Mouse (Mus musculus) right cerebral cortex, postnatal 14 days (tissue): ENCODE data around the gene Prkg1.

Experiments
- DNase-seq: peaks from one replicate; pipeline ENCODE4 v3.0.0; 2022

The Prkg1 gene

DNA sequence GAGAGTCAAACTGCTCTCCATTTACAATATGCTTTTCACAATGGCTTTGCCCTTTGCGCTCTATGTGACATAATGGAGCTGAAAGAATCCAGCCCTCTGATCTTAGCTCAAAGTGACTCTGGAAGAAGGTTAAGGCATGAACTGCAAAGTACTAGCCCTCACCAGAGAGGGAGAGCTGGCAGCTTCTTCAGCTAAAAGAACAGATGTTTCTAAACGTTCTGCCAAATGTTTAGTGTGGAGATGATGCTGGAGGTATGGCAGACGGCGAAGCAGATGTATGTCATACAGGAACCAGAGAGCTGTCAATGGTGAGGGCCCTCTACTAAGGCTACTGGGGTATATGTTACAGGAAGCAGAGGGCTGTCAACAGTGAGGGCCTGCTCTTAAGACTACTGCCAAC, 148.0 kb downstream of the Prkg1 start:
- no peak for DNase-seq

GRCm38 (mm10) chr19:31616159-31616558, 148.7 kb downstream of the Prkg1 start:
- DNase-seq: no peak

- DNase-seq: no peak
Measured at GRCm38 (mm10) chr19:31613146-31613545, 151.7 kb downstream of the Prkg1 start.

DNA sequence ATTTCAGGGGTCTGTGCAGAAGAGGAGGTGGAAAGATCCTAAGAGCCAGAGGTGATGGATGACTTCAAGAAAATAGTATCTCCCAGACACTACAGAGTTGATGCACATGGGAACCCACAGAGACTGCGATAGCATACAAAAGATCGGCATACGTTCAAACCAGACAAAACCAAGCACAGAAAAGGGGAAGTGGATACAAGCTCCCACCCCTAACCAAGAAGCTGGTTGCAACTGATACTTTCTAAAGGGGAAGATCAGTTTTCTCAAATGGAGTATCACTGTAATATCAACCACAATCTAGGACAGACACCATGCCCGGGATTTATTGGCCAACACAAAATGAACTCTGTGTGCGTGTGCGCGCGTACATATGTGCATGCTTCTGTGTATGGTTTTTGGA, 162.3 kb downstream of the Prkg1 start:
- no peak for DNase-seq

GRCm38 (mm10) chr19:31594011-31594410, 170.8 kb downstream of the Prkg1 start:
- no peak for DNase-seq

GRCm38 (mm10) chr19:31590701-31591100, 174.1 kb downstream of the Prkg1 start:
- no peak for DNase-seq

DNA sequence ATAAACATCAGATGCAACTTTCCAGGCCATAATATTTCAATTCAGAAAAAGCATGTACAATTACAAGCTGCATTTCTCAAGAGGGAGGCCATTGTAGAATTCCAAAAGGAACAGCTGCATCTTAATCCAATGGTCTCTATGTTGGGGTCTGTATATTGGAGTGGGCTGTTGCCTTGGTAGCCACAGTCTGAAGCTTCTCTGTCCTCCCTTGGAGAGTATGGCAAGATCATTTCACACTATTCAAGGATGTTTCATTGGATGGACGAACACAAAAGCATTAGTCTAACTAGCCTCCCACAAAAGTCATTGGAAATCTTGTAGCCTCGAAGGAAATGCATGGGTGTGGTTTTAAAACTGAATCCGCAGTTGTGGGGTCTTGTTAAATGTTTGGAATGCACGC, 187.7 kb downstream of the Prkg1 start:
- DNase-seq: no peak

DNA sequence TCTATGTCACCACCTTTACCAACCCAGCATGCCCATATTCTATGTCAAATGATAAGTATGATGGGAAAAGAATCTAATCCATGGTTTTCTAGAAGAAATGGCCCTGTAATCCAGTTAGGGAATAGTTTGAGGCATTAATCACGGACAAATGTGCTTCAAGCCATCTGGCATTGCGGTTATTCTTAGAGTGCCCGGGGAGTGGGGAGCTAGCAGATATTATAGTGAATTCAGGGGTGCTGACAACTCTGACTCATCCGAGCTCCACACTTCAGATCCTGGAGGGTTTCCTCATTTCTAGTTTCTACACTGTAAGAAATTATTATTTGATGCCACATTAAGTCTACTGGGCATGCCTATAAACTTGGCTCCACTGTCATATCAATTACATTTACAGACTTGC, 200.5 kb downstream of the Prkg1 start:
- DNase-seq: no peak

DNA sequence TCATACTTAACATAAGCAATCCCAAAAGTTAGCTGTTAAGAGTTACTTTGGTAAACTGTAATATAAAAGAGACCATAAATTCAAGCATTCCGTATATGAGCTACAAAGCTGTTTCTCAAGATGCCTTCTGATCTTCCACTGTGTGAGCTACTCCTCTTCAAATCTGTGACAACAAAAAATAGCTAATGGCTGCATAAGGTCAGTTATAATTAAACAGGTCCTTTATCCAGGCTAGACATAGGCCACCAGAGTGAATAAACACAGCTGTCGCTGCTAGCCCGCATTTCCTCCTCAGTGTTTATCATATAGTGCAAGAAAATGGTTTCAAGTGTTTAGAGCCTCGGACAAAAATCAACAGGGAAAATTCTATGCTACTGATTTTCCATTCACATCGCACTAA, 218.8 kb downstream of the Prkg1 start:
- DNase-seq: no peak

DNA sequence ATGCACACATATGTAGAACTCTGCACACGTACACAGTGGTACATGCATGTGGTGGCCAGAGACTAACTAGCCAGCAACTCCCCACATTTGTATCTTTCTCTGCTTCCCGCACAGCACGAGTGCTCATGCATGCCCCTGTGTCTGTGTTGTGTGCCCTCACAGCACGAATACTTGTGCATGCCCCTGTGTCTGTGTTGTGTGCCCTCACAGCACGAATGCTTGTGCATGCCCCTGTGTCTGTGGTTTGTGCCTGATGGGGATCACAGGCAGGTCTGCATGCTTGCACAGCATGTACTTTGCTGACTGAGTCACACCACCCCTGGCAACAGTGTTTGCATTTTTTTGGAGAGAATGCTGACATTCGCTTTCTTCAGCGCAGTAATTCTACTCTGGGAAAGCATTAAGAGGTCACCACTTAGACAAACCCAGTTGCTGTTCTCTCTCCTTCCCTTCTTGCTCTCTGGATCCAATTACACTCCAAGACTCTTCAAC, 233.5 kb downstream of the Prkg1 start:
- no peak for DNase-seq

DNA sequence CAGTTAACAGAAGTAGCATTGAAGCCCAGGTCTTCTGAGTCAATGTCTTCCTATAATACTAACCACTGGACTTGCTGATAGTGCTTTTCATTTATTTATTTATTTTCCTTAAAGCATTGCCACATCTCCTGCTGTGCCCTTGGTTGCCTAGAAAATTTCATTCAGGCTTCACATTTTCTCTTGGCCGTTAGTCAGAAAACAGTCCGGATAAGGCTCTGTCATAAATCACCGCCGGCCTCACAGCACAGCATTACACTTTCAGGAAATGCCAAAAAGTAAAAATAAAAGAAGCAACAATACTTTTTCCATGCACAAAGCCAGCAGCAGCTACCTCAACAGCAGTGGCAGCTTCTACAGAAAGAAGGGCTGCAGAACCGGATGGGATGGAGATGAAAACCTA, 234.2 kb downstream of the Prkg1 start:
- no peak for DNase-seq

DNA sequence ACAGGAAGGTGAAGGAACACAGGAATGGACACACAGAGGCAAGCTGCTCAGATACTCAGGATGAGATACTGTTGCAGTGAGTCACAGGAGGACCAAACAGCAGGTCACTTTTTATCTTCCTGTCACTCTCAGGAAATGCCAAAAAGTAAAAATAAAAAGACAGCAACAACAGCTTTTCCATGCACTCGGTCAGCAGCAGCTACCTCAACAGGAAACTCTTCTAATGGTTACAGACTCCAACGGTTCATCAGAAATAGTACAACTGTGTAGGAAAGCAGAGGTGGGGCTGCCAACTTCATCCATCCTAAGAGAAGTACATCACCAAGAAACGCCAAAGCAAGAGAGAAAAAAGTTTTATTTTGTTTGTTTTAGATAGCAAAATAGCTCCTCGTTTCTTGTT, 234.9 kb downstream of the Prkg1 start:
- no peak for DNase-seq

- no peak for DNase-seq
Measured at GRCm38 (mm10) chr19:31514490-31514889, 250.3 kb downstream of the Prkg1 start.

GRCm38 (mm10) chr19:31507831-31508230, 257.0 kb downstream of the Prkg1 start:
- no peak for DNase-seq

GRCm38 (mm10) chr19:31506296-31506695, 258.5 kb downstream of the Prkg1 start:
- no peak for DNase-seq

DNA sequence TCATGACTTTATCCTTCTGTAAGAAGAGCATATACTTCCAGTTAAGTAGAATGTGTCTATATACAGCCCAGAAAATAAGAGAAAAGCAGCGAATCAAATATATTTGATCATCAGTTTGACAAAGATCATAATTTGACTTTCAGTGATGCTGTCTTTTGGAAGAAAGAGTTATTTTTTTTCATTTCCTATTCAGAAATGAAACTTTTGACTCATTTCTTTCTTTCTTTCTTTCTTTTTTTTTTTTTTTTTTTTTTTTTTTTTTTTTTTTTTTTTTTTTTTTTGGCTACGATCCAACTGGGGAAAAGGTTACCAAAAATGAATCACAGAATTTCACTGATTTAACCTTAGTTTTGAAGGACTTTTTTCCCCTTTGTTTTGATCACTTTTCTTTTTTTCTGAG, 259.8 kb downstream of the Prkg1 start:
- DNase-seq: no peak

GRCm38 (mm10) chr19:31497386-31497785, 267.4 kb downstream of the Prkg1 start:
- DNase-seq: no peak

GRCm38 (mm10) chr19:31489606-31490005, 275.2 kb downstream of the Prkg1 start:
- DNase-seq: no peak

DNA sequence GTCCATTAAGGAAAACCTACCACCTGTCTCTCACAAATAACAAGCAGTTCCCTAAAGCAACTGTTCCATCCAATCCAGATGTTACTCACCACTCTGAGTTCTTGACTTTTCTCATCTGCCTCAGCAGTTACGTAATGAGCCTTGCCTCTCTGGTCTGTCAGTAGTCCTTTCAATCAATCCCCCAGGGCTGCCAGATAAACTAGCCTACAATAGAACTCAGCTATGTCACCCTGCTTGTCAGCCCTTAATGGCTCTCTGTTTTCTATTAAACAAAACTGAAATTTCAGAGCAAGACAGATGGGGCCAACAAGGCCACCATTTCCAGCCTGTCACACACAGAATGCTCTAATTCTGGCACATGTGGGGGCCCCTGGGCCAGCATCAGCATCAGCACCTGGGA, 293.1 kb downstream of the Prkg1 start:
- DNase-seq: no peak

GRCm38 (mm10) chr19:31460188-31460587, 304.6 kb downstream of the Prkg1 start:
- DNase-seq: no peak

DNA sequence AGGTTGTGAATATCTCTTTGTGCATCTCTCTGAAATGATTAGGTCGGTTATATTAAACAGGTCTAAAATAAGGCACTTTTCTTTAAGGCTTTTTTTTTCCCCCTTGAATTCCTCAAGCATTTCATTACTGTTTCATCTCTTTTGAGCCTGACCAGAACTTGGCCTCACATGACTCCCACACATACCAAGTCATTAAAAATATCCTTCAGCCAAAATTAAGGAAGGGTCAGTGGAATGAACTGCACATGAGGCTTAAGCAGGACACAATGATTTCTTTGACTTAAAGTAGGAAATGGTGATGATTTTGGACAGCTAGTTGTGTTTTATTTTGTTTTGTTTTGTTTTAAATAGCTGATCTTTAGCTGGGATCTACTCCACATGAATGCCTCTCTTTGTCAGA, 320.7 kb downstream of the Prkg1 start:
- DNase-seq: no peak

DNA sequence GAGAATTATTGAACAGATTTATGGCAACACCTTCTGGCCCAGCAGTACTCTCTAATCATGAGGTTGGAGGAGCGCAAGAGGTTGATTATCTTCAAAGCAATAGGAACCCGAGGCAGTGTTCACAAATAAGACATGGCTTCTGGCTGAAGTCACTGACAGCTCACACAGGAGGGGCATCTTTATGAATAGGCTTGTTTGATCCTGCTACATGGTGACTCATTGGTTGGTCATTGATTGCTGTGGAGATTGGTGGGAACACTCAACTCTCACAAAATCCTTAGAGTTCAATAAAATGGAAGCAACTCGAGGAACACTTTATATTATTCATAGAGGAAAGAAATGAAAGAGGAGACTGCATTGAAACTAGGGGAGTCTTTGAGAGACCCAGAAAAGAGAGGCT, 322.5 kb downstream of the Prkg1 start:
- DNase-seq: no peak

DNA sequence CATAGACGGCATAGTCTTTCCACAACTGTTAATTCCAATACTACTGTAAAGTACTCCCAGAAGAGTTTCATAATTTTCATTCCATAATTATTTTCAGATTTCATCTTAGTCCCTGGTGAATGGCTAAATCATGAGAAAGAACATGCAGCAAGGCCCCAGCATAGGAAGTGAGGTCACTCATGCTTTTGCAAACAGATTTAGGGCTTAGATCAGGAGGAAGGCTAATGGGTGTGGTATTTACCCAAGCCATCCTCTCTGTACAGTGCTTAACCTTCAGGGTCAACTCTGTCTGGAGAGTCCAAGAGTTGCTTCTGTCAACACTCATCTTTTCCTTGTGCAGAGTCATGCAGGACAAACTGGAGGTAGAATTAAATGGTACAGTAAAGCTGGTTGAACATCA, 331.4 kb downstream of the Prkg1 start:
- DNase-seq: no peak

DNA sequence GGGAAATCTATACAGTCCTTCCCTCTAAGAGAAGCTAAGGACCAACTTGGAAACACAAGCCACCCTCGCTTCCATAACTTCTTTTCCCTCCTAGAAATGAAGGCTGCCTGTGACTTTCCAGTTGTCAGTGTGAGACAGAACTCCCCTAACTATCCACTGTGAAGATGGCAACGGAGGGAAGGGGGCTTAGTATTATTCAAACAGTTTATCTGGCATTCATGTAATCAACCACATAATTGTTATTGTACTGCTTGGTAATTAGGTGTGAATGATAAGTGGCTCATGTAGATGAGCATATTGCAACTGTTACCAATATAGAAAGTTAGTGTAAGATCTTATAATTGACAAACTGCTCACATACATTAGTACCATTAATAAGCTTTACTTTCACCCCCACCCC, 333.4 kb downstream of the Prkg1 start:
- DNase-seq: no peak

DNA sequence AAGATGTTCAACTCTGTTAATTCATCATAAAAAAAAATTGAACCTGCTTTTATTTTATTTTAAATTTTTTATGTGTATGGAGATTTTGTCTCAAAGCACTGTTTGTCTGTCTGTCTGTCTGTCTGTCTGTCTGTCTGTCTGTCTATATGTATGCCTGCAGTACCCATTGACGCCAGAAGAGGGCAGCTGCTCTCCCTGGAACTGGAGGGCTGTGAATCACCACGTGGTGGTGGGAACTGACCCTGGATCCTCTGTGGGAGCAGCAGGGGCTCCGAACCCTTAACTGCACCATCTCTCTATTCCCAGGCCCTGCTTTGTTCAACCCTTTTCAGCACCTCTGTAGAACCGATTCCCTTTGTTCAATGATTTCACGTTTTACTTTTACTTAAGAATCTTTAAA, 338.7 kb downstream of the Prkg1 start:
- DNase-seq: no peak

DNA sequence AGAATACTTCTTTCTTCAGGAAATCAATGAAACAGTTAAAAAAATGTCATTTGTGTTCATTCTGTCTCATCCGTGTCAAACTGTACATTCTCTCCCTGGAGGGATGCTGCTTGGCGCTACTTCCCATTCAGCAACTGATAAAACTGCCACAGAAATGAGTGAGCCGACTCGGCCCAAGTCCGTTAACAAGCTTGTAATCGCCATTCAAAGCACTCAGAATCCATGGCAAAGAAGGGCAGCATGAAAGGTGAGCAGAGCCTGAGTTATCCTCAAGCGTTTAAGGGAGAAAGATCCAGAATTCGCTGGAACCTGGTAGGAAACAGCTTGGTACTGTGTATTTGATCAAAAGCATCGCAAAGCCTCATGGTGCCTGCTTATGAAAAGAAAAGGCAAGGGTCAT, 339.6 kb downstream of the Prkg1 start:
- DNase-seq: no peak
